Mouse (Mus musculus): ENCODE results near the gene Edil3.
"Not testable (repeated sequence)": the region's sequence is repeated elsewhere in the genome, so short reads cannot be mapped to it uniquely, and the experiment has no call there.

DNA sequence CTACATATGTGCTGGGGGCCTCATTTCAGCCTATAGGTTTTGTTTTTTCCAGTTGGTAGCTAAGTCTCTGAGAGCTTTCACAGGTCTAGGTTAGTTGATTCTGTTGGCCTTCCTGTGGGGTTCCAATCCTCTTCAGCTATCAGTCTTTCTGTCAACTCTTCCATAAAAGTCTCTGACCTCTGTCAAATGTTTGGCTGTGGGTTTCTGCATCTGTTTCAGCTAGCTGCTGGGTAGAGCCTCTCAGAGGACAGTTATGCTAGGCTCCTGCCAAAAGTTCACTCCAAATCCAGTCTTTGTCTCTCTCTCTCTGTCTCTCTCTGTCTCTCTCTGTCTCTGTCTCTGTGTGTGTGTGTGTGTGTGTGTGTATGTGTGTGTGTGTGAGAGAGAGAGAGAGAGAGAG lies 248.9 kb downstream of the Edil3 start:
- TF ChIP-seq CTCF (IDR thresholded peaks at IDR 0.05; ENCODE audit: low read depth, low read length); POLR2A (IDR thresholded peaks at IDR 0.05; ENCODE audit: borderline replicate concordance, low read depth, low read length): not testable (repeated sequence)
